Mouse (Mus musculus) G1E (cell line): ENCODE results near the gene Ugcg.

Experiments used
- CTCF ChIP-seq: IDR thresholded peaks from 2 replicates; pipeline ENCODE4 v1.5.1; 2012; ENCODE audit warnings: low read depth, low read length, inconsistent platforms, mixed read lengths
- GATA1 ChIP-seq: IDR thresholded peaks from 2 replicates; pipeline ENCODE4 v1.6.1; 2012; ENCODE audit warnings: borderline replicate concordance, low read length, inconsistent platforms, mixed read lengths

GRCm38 (mm10) chr4:59206600-59206999 is 17.5 kb downstream of the Ugcg start:
- TF ChIP-seq GATA1 (no peak), CTCF (no peak)
